Mouse (Mus musculus) liver, adult 2 months (tissue): ENCODE results near the gene Pigp.

Experiments used
- CTCF ChIP-seq: fragments of 200-500 bp; IDR thresholded peaks from 2 replicates; pipeline ENCODE4 v1.5.1; 2011; ENCODE audit warnings: low read depth, low read length, control low read depth
- POLR2A ChIP-seq: fragments of 200-500 bp; IDR thresholded peaks from 2 replicates; pipeline ENCODE4 v1.6.1; 2011; ENCODE audit warnings: low read length, control low read depth; ENCODE audit not compliant: insufficient read depth; ENCODE audit errors: extremely low read depth

GRCm38 (mm10) chr16:94356776-94357494 lies 14.7 kb downstream of the Pigp start:
- TF ChIP-seq CTCF (no peak), POLR2A (no peak)
